Mouse (Mus musculus) heart, embryonic 11.5 days (tissue): ENCODE measurements around the gene Fam228b. TPM values are rescaled to one million over a fixed set of nuclear protein-coding genes. Genes with fewer than 3 reads are reported as not detected.

ENCODE experiments used
- ATAC-seq: fragments of 200-750 bp; cut with Nextera tagmentation; replicated peaks from 2 replicates; pipeline ENCODE4 v1.8.0; 2017; ENCODE audit warnings: moderate library complexity; ENCODE audit not compliant: insufficient number of reproducible peaks, low FRiP score, low TSS enrichment
- H3K27ac ChIP-seq: fragments of 300-500 bp; sonication (generic); 2 replicates; pipeline ENCODE4 v1.5.1; 2014; ENCODE audit warnings: mild to moderate bottlenecking, low read depth, low read length
- H3K27me3 ChIP-seq: fragments of 300-500 bp; sonication (generic); 2 replicates; pipeline ENCODE4 v1.6.1; 2014; ENCODE audit warnings: mild to moderate bottlenecking, low read length, mixed read lengths; ENCODE audit not compliant: control insufficient read depth, insufficient read depth
- H3K36me3 ChIP-seq: fragments of 300-500 bp; sonication (generic); 2 replicates; pipeline ENCODE4 v1.6.1; 2014; ENCODE audit warnings: mild to moderate bottlenecking, low read length, moderate library complexity, mixed read lengths; ENCODE audit not compliant: control insufficient read depth, insufficient read depth
- H3K4me1 ChIP-seq: fragments of 300-500 bp; sonication (generic); 2 replicates; pipeline ENCODE4 v1.6.1; 2014; ENCODE audit warnings: low read length; ENCODE audit not compliant: control insufficient read depth, insufficient read depth
- H3K4me2 ChIP-seq: fragments of 300-500 bp; sonication (generic); 2 replicates; pipeline ENCODE4 v1.6.1; 2014; ENCODE audit warnings: mild to moderate bottlenecking, moderate library complexity
- H3K4me3 ChIP-seq: fragments of 300-500 bp; sonication (generic); 2 replicates; pipeline ENCODE4 v1.5.1; 2014; ENCODE audit warnings: low read depth, low read length
- H3K9ac ChIP-seq: fragments of 300-500 bp; sonication (generic); 2 replicates; pipeline ENCODE4 v1.6.1; 2014; ENCODE audit warnings: mild to moderate bottlenecking, low read depth, low read length, moderate library complexity
- H3K9me3 ChIP-seq: fragments of 300-500 bp; sonication (generic); replicated peaks from 2 replicates; pipeline ENCODE4 v1.6.1; 2016; ENCODE audit warnings: low read length; ENCODE audit not compliant: control insufficient read depth
- WGBS: fragments of 180-500 bp; shearing (Covaris S2); extraction: QIAGEN DNeasy Blood & Tissue Kit; methylation state at CpG from one replicate; pipeline ENCODE4 v1.1.7; 2014; ENCODE audit not compliant: insufficient replicate concordance; 5-methylcytosine and 5-hydroxymethylcytosine counted together
- polyA plus RNA-seq: library from polyadenylated mRNA; unstranded; fragments of >200 nt; fragmentation: Nextera tagmentation; extraction: Ambion mirVana; gene quantifications from 2 replicates; pipeline ENCODE4 v1.2.1, GENCODE M21; 2014

Gene Fam228b
- polyA plus RNA-seq, 1 experiment from 2014 or later = 2.6 TPM

- no peak for ATAC-seq
- Histone ChIP-seq H3K9me3 (no peaks in the 10 kb centered on the region), H3K9ac (no peak overlapping the region), H3K36me3 (no peaks in the 10 kb centered on the region), H3K27ac (no peak overlapping the region), H3K27me3 (no peaks in the 10 kb centered on the region), H3K4me3 (no peak overlapping the region), H3K4me1 (no peaks in the 10 kb centered on the region), H3K4me2 (no peak overlapping the region)
- WGBS = 85% methylated on average over 3 of the region's 3 CpGs
Measured at GRCm38 (mm10) chr12:4729165-4729564, 39.9 kb downstream of the Fam228b start.

DNA sequence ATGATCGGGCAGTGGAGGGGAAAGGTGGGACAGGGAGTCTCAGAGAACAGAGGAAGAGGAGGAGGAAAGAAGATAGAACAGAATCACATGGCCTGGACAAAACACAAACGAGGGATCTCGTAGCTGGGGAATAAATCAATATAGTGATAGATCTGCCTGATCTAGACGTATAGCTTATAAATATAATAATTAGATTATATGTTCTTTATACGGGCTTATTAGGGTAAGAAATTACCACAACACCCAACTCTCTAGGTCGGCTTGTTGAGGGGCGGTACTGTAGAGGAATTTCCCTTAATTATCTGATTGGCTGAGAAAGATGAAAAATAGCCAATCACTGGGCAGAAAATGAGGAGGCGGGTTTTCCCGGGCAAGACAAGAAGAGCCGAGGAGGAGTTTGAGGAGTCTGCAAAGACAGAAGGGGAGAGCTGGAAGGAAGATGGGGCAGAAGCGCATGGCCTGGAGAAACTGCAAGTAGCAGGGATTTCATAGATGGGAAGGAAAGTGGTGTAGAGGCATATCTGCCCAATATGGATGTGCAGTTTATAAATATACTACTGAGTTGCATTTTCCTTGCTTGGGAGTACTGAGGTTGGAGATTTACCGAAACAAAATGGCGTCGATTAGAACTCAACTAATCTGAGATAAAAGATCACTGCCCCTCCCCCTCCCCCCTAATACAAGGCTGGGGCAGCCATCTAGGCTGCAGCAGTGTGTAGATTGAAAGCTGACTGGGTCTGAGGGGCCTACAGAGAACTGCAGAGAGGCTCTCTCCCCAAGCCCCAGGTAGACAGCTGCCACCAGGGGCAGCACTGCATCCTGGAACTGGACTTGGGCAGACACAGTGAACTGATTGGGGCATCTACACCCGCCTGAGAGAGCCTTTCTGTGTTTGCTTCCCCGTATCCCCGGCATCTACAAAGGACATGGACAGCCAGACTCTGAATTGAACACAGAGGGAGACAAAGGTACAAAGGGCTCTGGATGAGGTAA lies 49.0 kb downstream of the Fam228b start:
- no peak overlapping the region for H3K27ac ChIP-seq

GRCm38 (mm10) chr12:4719066-4719761 lies 49.9 kb downstream of the Fam228b start:
- Histone ChIP-seq H3K4me1 (peaks cover 21% of the 10 kb centered on the region), H3K4me2 (peak overlapping the region; percentile 20; the same call in 1 of the 2 replicates), H3K9ac (no peak overlapping the region), H3K27me3 (no peaks in the 10 kb centered on the region), H3K27ac (no peak overlapping the region), H3K36me3 (0 out of 2 replicates have a peak, but pooled peaks cover 2% of the 10 kb centered on the region), H3K9me3 (no peaks in the 10 kb centered on the region), H3K4me3 (no peak overlapping the region)
- no peak for ATAC-seq
- WGBS = 43% methylated on average over 13 of the region's 13 CpGs

More for the DNA sequence above, 49.0 kb downstream of the Fam228b start:
- 0 out of 2 replicates have a peak, but pooled peaks have one; percentile 48 for ATAC-seq
- H3K4me2 ChIP-seq = peak overlapping the region; percentile 37
- peaks cover 15% of the 10 kb centered on the region for H3K4me1 ChIP-seq
- H3K9me3 ChIP-seq = no peaks in the 10 kb centered on the region
- H3K9ac ChIP-seq = no peak overlapping the region
- WGBS = 64% methylated on average over 17 of the region's 17 CpGs
- no peak overlapping the region for H3K4me3 ChIP-seq
- no peaks in the 10 kb centered on the region for H3K27me3 ChIP-seq
- H3K36me3 ChIP-seq = 0 out of 2 replicates have a peak, but pooled peaks cover 2% of the 10 kb centered on the region

DNA sequence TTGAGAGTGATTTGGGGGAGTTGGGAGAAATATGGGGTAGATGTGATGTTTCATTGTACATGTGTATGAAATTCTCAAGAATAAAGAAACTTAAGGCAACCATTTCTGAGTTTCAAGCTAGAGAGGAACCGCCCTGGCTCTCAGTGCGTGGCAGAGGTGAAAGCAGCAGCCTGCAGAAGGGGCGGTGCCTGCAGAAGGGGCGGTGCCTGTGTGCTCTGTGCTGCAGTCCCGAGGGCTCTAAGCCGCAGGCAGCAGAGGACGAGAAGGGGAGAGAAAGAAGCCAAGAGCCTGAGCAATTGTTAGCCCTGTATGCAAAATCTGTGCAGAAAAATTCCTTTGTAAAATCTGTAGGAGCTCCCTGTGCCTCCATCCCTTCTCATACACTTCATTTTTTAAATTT lies 51.6 kb downstream of the Fam228b start:
- Histone ChIP-seq H3K9ac (no peak overlapping the region), H3K4me3 (no peak overlapping the region), H3K27me3 (no peaks in the 10 kb centered on the region), H3K4me1 (peaks cover 21% of the 10 kb centered on the region), H3K36me3 (peaks cover 8% of the 10 kb centered on the region; the same call in 1 of the 2 replicates), H3K27ac (no peak overlapping the region), H3K9me3 (no peaks in the 10 kb centered on the region), H3K4me2 (peak overlapping the region; percentile 29; the same call in 1 of the 2 replicates)
- ATAC-seq = peak; percentile 84
- WGBS = 12% methylated on average over 7 of the region's 7 CpGs

GRCm38 (mm10) chr12:4715606-4716005 lies 53.5 kb downstream of the Fam228b start:
- Histone ChIP-seq H3K9me3 (no peaks in the 10 kb centered on the region), H3K4me3 (no peak overlapping the region), H3K36me3 (peaks cover 12% of the 10 kb centered on the region; the same call in 1 of the 2 replicates), H3K4me1 (peaks cover 21% of the 10 kb centered on the region), H3K27ac (no peak overlapping the region), H3K9ac (no peak overlapping the region), H3K27me3 (no peaks in the 10 kb centered on the region), H3K4me2 (no peak overlapping the region)
- ATAC-seq = no peak; the same call in 1 of the 2 replicates
- WGBS = 46% methylated on average over 10 of the region's 10 CpGs

DNA sequence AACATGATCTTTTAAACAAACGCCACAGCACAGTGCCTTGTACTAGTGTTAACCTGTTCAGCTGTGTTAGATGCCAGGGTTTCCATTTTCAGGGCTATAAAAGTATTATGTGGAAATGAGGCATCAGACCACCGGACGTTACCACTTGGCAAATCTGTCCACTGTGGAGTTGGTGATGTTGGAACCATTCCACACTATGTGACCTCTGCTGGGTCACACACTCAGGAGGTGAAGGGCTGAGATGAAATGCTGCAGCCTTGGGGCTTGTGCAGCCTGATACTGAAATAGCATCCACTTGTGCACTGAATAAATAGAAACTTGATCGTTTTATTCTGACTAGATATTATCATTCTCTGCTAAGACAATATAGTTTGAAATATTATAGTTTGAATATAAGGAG lies 55.7 kb downstream of the Fam228b start:
- H3K36me3 ChIP-seq = peaks cover 12% of the 10 kb centered on the region; the same call in 1 of the 2 replicates
- no peak overlapping the region for H3K4me2 ChIP-seq
- H3K27me3 ChIP-seq = no peaks in the 10 kb centered on the region
- H3K9me3 ChIP-seq = no peaks in the 10 kb centered on the region
- ATAC-seq = no peak
- 73% methylated on average over 4 of the region's 4 CpGs for WGBS
- peaks cover 12% of the 10 kb centered on the region for H3K4me1 ChIP-seq
- H3K9ac ChIP-seq = no peak overlapping the region
- H3K27ac ChIP-seq = no peak overlapping the region
- H3K4me3 ChIP-seq = no peak overlapping the region

GRCm38 (mm10) chr12:4709926-4710325 lies 59.1 kb downstream of the Fam228b start:
- H3K4me1 ChIP-seq = peaks cover 5% of the 10 kb centered on the region
- no peaks in the 10 kb centered on the region for H3K27me3 ChIP-seq
- no peak overlapping the region for H3K9ac ChIP-seq
- no peak overlapping the region for H3K27ac ChIP-seq
- H3K9me3 ChIP-seq = no peaks in the 10 kb centered on the region
- 86% methylated on average over 7 of the region's 7 CpGs for WGBS
- no peak for ATAC-seq
- no peak overlapping the region for H3K4me3 ChIP-seq
- H3K36me3 ChIP-seq = peaks cover 12% of the 10 kb centered on the region; the same call in 1 of the 2 replicates
- H3K4me2 ChIP-seq = no peak overlapping the region

DNA sequence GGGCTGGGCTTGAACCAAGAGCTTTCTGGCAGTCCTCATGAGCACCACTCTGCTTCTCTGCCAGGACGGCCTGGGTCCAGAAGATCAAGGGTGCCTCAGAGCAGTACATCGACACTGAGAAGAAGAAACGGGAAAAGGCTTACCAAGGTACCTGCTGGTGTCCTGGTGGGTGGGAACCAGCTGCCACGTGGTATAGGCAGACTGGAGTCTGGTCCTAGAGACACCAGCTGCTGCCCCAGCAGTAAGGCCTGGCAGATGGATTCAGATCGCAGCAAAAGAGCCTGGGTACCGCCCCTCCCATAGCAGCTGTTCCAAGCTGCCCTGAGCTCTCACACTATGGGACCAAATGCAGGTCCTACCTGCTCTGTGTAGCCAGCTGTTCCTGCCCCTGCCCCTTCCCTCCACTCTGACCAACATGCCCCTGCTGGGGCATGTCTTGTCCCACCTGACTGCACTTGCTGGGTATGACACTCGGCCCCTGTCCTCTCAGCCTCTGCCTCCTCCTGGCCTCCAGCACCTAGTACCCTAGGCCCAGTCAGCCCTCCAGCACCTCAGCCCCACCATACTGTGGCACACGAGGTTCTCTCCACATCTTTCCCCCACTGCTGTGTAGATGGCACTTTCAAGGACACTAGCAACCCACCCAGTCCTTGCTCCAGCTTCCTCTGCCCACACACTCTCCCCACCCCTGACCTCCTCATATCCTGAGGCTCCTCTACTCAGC lies 60.0 kb downstream of the Fam228b start:
- ATAC-seq = no peak
- Histone ChIP-seq H3K36me3 (peaks cover 12% of the 10 kb centered on the region; the same call in 1 of the 2 replicates), H3K4me2 (no peak overlapping the region)

More for the DNA sequence above, 60.0 kb downstream of the Fam228b start:
- no peak overlapping the region for H3K27ac ChIP-seq
- H3K4me3 ChIP-seq = no peak overlapping the region
- no peaks in the 10 kb centered on the region; the same call in 1 of the 2 replicates for H3K4me1 ChIP-seq
- 73% methylated on average over 8 of the region's 8 CpGs for WGBS
- H3K9ac ChIP-seq = no peak overlapping the region
- no peaks in the 10 kb centered on the region for H3K27me3 ChIP-seq
- H3K9me3 ChIP-seq = no peaks in the 10 kb centered on the region
